Mouse (Mus musculus) forebrain, embryonic 10.5 days (tissue): ENCODE results near the gene Nprl3. TPM values are rescaled to one million over a fixed set of nuclear protein-coding genes. Genes with fewer than 3 reads are reported as not detected.

Experiments used
- DNase-seq: peaks from one replicate; pipeline ENCODE4 v3.0.0-alpha.2; 2017; ENCODE audit warnings: low spot score; ENCODE audit errors: extremely low spot score
- H3K27ac ChIP-seq: fragments of 300-500 bp; sonication (generic); 2 replicates; pipeline ENCODE4 v1.5.1; 2016; ENCODE audit warnings: mild to moderate bottlenecking
- H3K27me3 ChIP-seq: fragments of 300-500 bp; sonication (generic); 2 replicates; pipeline ENCODE4 v1.6.1; 2016; ENCODE audit warnings: mild to moderate bottlenecking; ENCODE audit not compliant: poor library complexity, severe bottlenecking
- H3K36me3 ChIP-seq: fragments of 300-500 bp; sonication (generic); replicated peaks from 2 replicates; pipeline ENCODE4 v1.6.1; 2016; ENCODE audit warnings: mild to moderate bottlenecking, moderate library complexity
- H3K4me1 ChIP-seq: fragments of 300-500 bp; sonication (generic); 2 replicates; pipeline ENCODE4 v1.6.1; 2016
- H3K4me3 ChIP-seq: fragments of 300-500 bp; sonication (generic); 2 replicates; pipeline ENCODE4 v1.5.1; 2016; ENCODE audit warnings: mild to moderate bottlenecking, moderate library complexity
- H3K9me3 ChIP-seq: fragments of 300-500 bp; sonication (generic); 2 replicates; pipeline ENCODE4 v1.6.1; 2016; ENCODE audit warnings: mild to moderate bottlenecking, moderate library complexity
- WGBS: fragments of 180-500 bp; shearing (Covaris S2); methylation state at CpG from one replicate; pipeline ENCODE4 v1.1.7; 2016; 5-methylcytosine and 5-hydroxymethylcytosine counted together
- polyA plus RNA-seq: library from polyadenylated mRNA; unstranded; fragments of >200 nt; fragmentation: Nextera tagmentation; extraction: Ambion mirVana; gene quantifications from 2 replicates; pipeline ENCODE4 v1.2.1, GENCODE M21; 2016

Gene Nprl3
- polyA plus RNA-seq, 1 experiment from 2014 or later, result 48.3 TPM

DNA sequence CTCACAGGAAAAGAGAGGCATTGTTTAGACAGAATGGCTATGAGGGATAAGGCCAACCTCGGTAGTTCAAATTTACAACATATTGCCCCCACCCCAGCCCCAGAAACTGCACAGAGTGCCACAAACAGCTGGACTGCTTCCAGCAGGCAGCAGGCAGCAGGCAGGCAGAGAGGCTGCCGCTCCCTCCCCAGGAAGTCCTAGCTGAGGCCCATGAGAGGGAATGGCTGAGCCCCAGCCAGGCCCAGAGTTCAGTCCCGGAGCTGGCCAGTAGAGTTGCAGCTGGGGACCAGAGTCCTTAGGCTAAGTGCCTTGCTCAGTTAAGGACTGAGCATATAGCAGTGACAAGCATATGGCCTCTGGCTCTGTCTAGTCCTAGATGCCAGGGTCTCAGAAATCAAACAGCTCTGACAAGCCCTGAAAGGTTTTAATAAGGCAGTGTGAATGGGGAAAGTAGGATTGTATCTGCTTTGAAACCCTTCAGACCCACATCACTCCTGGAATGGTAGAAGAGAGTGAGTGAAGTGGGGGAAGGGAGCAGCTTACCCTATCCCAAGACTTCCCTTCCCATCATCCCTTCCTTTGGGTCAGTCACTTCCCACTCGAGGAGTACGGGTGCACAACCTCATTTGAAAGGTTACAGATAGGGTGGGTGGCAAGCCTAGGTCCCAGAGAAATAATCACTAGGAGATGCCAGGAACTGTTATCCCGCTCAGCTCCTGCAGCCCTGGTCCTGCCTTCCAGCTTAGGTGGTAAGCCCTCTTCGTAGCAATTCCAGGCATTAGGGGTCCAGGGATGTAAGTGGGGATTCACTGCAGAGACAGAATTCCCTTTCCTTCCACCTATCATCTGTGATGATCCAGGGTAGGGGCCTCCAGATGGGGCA, 42.0 kb downstream of the Nprl3 start:
- Histone ChIP-seq H3K4me3 (peak overlapping the region; percentile 82; the same call in 1 of the 2 replicates), H3K4me1 (peaks cover 63% of the 10 kb centered on the region), H3K27ac (peak overlapping the region; percentile 93), H3K9me3 (no peaks in the 10 kb centered on the region), H3K27me3 (peaks cover 31% of the 10 kb centered on the region), H3K36me3 (peaks cover 25% of the 10 kb centered on the region)
- DNase-seq, result no peak
- 65% methylated on average over 7 of the region's 7 CpGs for WGBS

DNA sequence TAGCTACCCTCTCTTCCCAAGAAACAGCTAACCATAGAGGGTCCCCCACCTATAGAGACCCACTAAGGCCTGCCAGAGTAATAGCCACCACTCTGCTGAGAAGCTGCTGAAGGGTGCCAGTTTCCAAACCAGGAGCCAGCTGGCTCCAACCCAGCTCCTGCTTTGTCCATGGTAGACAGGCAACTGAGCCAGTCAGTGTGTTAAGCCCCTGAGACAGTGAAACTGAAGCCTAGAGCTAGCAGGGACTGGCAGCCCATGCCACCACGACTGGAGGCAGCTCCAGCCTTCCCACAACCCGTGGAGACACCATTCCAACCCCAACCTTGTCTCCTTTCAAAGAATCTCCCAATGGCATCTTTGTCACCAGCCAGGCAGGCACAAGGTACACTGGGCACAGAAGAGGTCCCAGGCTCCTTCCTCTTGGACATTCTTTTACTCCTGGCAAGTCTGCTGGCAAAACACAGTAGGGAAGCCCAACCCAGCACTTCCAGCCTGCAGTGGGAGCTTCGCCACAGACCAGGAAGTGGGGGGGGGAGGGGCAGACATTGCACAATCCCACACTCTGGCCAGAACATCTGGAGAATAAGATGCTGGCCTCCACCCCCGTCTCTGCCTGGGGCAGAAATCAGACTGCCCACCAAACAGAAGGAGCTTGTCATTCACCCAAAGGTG, 42.9 kb downstream of the Nprl3 start:
- peaks cover 16% of the 10 kb centered on the region for H3K36me3 ChIP-seq
- WGBS, result 32% methylated on average over 4 of the region's 4 CpGs
- H3K4me3 ChIP-seq, result no peak overlapping the region
- peak overlapping the region; percentile 93 for H3K27ac ChIP-seq
- H3K27me3 ChIP-seq, result peaks cover 33% of the 10 kb centered on the region
- peaks cover 72% of the 10 kb centered on the region for H3K4me1 ChIP-seq
- no peak for DNase-seq
- H3K9me3 ChIP-seq, result no peaks in the 10 kb centered on the region

DNA sequence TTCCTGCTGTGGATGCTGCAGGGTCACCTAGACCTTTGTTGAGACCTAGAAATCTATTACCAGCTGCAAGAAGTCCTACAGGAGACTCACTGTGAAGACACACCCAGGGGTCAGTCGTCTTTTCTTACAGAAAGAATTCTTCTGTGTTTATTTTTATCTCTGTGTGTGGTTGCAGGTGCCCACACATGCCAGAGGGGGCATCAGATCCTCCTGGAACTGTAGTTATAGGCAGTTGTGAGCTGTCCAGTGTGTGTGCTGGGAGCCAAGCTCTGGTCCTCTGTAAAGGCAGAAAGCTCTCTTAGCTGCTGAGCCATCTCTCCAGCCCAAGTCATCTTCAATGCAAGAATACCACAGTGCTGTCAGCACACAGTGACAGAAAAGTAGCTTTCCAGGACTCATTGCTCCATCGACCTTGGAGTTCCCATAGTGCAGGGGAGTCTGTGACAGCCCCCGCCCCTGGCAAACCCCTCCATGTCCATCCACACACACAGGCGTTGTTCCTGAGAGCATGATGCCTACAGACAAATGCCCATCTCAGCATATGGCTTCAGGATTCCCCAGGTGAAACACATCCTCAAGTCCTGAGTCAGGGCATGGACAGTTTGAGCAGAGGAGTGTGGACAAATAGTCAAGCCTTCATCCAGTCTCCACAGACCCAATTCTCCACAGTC, 44.1 kb downstream of the Nprl3 start:
- peaks cover 6% of the 10 kb centered on the region; the same call in 1 of the 2 replicates for H3K36me3 ChIP-seq
- no peak for DNase-seq
- no peak overlapping the region for H3K27ac ChIP-seq
- H3K9me3 ChIP-seq, result no peaks in the 10 kb centered on the region
- 0 out of 2 replicates have a peak overlapping the region, but pooled peaks have one; percentile 88 for H3K4me3 ChIP-seq
- WGBS, result 74% methylated on average over 4 of the region's 4 CpGs
- H3K27me3 ChIP-seq, result peaks cover 33% of the 10 kb centered on the region
- H3K4me1 ChIP-seq, result peaks cover 83% of the 10 kb centered on the region

DNA sequence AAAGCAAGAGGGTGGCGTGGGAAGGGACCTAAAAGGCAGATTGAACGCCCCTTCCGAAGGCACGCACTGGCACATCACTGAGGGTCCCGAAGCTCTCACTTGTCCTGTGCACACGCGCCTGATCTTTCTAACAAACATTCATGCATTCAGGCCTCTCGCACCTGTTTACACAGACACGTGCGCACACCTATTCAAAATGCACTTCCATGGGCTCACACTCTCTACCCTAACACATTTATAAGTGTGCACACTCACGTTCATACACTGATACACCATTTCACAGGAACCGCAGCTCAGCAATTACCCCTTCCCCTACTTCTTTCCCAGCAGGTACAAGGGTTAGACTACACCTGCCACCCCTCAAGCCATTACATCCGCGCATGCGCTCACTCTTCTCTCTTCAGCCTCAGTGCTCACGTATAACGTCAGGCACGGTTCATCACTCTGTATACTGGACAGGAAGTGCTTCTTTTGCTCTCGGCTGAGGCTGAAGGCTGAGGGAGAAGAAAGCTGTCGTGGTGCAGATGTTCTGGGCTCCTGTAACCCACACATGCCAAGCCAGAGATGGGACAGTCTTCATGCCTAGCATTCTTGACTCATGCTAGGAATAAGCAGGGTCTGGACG, 44.8 kb downstream of the Nprl3 start:
- H3K9me3 ChIP-seq, result no peaks in the 10 kb centered on the region
- H3K4me1 ChIP-seq, result peaks cover 90% of the 10 kb centered on the region
- DNase-seq, result no peak
- peaks cover 33% of the 10 kb centered on the region for H3K27me3 ChIP-seq
- 10% methylated on average over 21 of the region's 21 CpGs for WGBS
- peak overlapping the region; percentile 85 for H3K27ac ChIP-seq
- H3K4me3 ChIP-seq, result peak overlapping the region; percentile 88
- H3K36me3 ChIP-seq, result no peaks in the 10 kb centered on the region

DNA sequence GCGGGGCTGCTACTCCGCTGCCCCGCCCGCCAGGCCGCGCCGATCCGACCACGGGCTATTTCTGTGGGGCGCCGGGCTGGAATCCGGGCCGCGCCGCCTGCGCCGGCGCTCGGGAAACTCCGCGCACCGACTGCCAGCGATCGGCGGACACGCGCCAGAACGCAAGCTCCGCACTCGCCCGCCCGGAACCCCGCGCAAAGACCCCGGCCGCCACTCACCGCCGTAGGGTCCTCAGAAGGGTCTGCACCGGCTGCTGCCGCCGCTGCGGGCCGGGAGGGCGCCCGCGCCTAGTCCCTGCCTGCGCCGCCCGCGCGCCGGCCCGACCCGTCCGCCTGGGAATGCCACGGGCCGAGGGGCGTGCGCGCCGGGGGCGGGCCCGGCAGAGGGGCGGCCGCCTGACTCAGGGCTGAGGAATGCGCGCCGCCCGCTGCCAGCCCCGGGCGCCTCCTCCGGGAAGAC, 45.5 kb downstream of the Nprl3 start, which contains the start of gene Rhbdf1:
Gene Rhbdf1, minus strand, starts transcription at position 350 of the 459 bp plus-strand sequence.
- no peaks in the 10 kb centered on the region for H3K36me3 ChIP-seq
- H3K27me3 ChIP-seq, result peaks cover 33% of the 10 kb centered on the region
- DNase-seq, result peak; percentile 56
- peak within 1 kb of the TSS; percentile 85 for H3K27ac ChIP-seq
- peak within 1 kb of the TSS; percentile 88 for H3K4me3 ChIP-seq
- H3K9me3 ChIP-seq, result no peaks in the 10 kb centered on the region
- peaks cover 84% of the 10 kb centered on the region for H3K4me1 ChIP-seq
- WGBS, result under 1% methylated on average over 72 of the region's 72 CpGs

DNA sequence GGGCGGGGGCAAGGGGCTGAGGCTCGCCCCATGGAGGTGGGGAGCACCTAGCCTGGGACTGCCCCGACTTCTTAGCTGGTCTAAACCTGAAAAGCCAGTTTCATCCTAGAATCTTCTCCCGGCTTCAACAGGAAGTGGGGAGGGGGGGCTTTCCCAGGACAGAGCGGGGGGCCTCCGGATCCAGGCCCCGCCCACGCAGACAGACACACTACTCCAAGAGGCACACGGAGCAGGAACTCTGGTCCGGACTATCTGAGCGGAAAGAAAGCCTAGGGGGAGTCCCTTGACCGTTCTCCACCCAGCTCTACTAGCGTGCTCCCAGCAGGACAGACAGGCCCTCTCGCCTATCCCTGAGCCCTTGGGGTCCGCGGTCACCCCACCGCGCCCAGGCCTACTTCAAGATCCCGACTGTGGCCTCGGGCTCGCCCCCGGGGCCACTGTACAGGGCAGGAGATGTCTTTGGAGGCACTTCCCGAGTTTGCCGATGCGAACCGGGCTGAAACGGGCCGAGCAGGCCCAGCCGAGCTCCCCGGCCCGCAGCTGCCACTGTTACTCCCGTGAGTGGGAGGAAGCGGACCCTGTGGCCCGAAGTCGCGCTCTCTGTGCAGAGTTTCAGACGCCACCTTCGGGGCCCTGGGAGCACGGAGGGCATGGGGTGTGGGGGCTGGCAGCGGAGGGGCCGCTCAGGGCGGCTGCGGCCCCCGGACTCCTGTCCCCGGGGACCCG, 46.1 kb downstream of the Nprl3 start:
- peak overlapping the region; percentile 85 for H3K27ac ChIP-seq
- no peaks in the 10 kb centered on the region for H3K9me3 ChIP-seq
- peak; percentile 64 for DNase-seq
- H3K4me1 ChIP-seq, result peaks cover 78% of the 10 kb centered on the region
- H3K4me3 ChIP-seq, result peak overlapping the region; percentile 88
- H3K27me3 ChIP-seq, result peaks cover 33% of the 10 kb centered on the region
- H3K36me3 ChIP-seq, result no peaks in the 10 kb centered on the region
- WGBS, result under 1% methylated on average over 46 of the region's 46 CpGs

DNA sequence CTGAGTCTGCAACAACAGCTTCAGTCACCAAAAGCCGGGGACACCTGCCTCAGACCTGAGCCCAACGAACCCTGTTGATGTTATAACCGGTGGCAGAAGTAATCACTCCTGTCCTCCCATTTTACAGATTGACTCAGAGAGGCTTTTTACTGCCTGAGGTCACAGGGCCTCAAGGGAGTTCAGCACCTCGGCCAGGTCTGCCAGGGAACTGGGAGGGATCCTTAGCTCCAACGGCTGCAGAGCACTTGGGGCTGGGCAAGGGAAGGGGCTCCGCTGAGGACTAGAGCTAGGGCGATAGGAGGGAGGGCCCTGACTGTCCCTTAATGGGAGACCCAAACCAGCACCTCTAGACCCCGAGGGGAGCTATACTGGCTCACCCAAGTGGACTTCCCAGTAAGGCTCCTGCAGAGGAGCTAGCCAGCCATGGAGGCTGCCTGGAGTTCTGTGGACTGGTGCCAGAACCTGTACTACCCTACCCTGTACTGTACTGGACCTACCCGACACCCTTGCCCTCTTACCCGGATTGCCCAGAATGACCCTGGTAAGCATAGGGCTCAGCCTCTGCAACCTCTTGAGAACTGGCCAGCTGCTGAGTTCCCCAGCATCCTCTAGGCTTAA, 46.8 kb downstream of the Nprl3 start:
- peaks cover 3% of the 10 kb centered on the region for H3K36me3 ChIP-seq
- H3K4me1 ChIP-seq, result peaks cover 71% of the 10 kb centered on the region

DNA sequence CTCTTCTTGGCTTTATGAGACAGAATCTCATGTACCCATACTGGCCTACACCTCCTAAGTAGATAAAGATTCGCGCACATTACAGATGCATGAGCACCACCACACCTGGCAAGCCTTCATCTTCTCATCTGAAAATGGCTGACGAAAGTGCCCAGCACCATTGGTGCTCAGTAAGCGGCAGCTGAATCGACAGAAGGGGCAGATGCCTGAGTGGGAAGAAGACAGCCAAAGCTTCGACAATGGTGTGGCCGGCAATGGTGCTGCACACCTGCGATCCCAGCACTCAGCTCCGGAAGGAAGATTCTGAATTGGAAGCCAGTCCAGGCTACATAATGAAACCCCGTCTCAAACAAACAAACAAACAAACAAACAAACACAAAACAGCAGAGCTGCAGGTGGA, 48.2 kb downstream of the Nprl3 start:
- no peak overlapping the region for H3K27ac ChIP-seq
- H3K27me3 ChIP-seq, result peaks cover 30% of the 10 kb centered on the region
- DNase-seq, result no peak
- no peaks in the 10 kb centered on the region for H3K9me3 ChIP-seq
- H3K4me1 ChIP-seq, result peaks cover 57% of the 10 kb centered on the region
- WGBS, result 90% methylated on average over 10 of the region's 10 CpGs
- H3K4me3 ChIP-seq, result no peak overlapping the region
- H3K36me3 ChIP-seq, result peaks cover 17% of the 10 kb centered on the region

More for the DNA sequence above, 46.8 kb downstream of the Nprl3 start:
- H3K27ac ChIP-seq, result peak overlapping the region; percentile 85
- DNase-seq, result no peak
- WGBS, result 35% methylated on average over 10 of the region's 10 CpGs
- H3K9me3 ChIP-seq, result no peaks in the 10 kb centered on the region
- H3K4me3 ChIP-seq, result peak overlapping the region; percentile 88
- H3K27me3 ChIP-seq, result peaks cover 33% of the 10 kb centered on the region

DNA sequence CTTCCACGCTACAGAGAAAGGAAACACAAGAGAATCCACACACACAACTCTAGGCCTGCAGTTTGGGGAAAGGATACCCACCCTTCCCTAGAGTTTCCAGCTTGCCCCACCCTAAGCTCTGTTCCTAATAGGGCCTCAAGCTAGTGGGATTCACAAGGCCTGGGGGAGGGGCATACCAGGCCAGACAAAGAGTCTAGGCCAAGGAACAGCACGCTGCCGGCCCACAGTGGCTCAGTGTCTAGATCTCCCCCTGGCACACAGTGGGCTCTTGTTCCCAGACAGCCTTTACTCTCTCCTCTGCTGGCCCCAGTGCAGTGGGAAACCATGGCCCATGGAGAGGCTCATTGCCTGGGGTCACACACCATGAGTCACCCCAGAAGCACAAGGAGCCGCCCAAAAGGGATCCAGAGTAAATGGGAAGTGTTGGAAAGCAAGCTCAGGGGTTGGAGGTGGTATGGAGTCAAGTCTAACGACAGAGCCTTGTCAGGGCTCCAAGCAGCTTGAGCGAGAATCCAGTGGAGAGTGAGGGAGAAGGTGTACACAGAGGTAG, 48.9 kb downstream of the Nprl3 start:
- Histone ChIP-seq H3K27me3 (peaks cover 23% of the 10 kb centered on the region), H3K27ac (peak overlapping the region; percentile 74), H3K4me1 (peaks cover 57% of the 10 kb centered on the region), H3K36me3 (peaks cover 24% of the 10 kb centered on the region), H3K4me3 (no peak overlapping the region), H3K9me3 (no peaks in the 10 kb centered on the region)
- DNase-seq, result no peak
- 45% methylated on average over 6 of the region's 6 CpGs for WGBS

DNA sequence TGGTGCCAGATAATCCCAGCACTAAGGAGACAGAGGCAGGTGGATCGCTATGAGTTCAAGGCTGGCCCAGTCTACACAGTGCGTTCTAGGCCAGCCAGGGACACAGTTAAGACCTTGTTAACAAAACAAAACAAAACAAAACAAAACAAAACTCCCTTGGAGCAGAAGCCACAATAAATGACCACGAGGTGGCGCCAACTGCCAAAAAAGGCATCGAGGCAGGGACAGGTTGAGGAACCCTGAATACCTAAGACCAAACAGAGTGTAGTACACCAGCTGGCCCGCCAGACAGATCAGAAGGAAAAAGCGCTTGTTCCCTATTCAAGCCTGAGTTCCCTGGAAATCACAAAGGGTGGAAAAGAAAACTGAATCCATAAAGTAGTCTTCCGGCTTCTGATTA, 50.7 kb downstream of the Nprl3 start:
- DNase-seq, result peak; percentile 78
- no peak overlapping the region for H3K4me3 ChIP-seq
- no peaks in the 10 kb centered on the region for H3K9me3 ChIP-seq
- H3K36me3 ChIP-seq, result peaks cover 42% of the 10 kb centered on the region
- peaks cover 41% of the 10 kb centered on the region for H3K4me1 ChIP-seq
- H3K27ac ChIP-seq, result peak overlapping the region; percentile 44; the same call in 1 of the 2 replicates
- WGBS, result 25% methylated on average over 8 of the region's 8 CpGs
- H3K27me3 ChIP-seq, result peaks cover 7% of the 10 kb centered on the region
